Mouse (Mus musculus) ES-Bruce4 (cell line): ENCODE measurements around the gene Shc2. TPM values are rescaled to one million over a fixed set of nuclear protein-coding genes. Genes with fewer than 3 reads are reported as not detected.
A peak's percentile ranks its signal among the peaks of the same experiment; 100 is the strongest.

Experiments used
- H3K27ac ChIP-seq: 2 replicates; pipeline ENCODE4 v1.5.1; 2012; ENCODE audit warnings: low read length, inconsistent platforms; ENCODE audit not compliant: insufficient read depth
- H3K27me3 ChIP-seq: 2 replicates; pipeline ENCODE4 v1.6.1; 2012; ENCODE audit warnings: mild to moderate bottlenecking, low read length, inconsistent platforms; ENCODE audit not compliant: control insufficient read depth, poor library complexity, insufficient read depth, severe bottlenecking
- H3K36me3 ChIP-seq: 2 replicates; pipeline ENCODE4 v1.6.1; 2012; ENCODE audit warnings: inconsistent platforms, mild to moderate bottlenecking, low read length, moderate library complexity; ENCODE audit not compliant: control insufficient read depth, poor library complexity, insufficient read depth, severe bottlenecking
- H3K4me1 ChIP-seq: one replicate; pipeline ENCODE4 v1.8.1; 2011; ENCODE audit warnings: low read length; ENCODE audit not compliant: control insufficient read depth, insufficient read depth
- H3K4me3 ChIP-seq: 2 replicates; pipeline ENCODE4 v1.5.1; 2011; ENCODE audit warnings: low read depth, mild to moderate bottlenecking, low read length
- H3K9ac ChIP-seq: 2 replicates; pipeline ENCODE4 v1.6.1; 2012; ENCODE audit warnings: low read depth, mild to moderate bottlenecking, inconsistent platforms; ENCODE audit not compliant: poor library complexity, severe bottlenecking
- H3K9me3 ChIP-seq: replicated peaks from 2 replicates; pipeline ENCODE4 v1.6.1; 2012; ENCODE audit warnings: mild to moderate bottlenecking, low read length, inconsistent platforms; ENCODE audit not compliant: control insufficient read depth, poor library complexity, insufficient read depth, severe bottlenecking
- CTCF ChIP-seq: IDR thresholded peaks from one replicate; pipeline ENCODE4 v1.8.1; 2011; ENCODE audit warnings: low read depth, low read length
- EP300 ChIP-seq: IDR thresholded peaks from 2 replicates; pipeline ENCODE4 v1.6.1; 2011; ENCODE audit warnings: low read depth, low read length; ENCODE audit not compliant: insufficient read depth
- POLR2A ChIP-seq: IDR thresholded peaks from one replicate; pipeline ENCODE4 v1.8.1; 2011; ENCODE audit warnings: low read length; ENCODE audit not compliant: insufficient read depth
- polyA plus RNA-seq: library from polyadenylated mRNA; stranded (reverse); fragments of >200 nt; gene quantifications from 2 replicates; pipeline ENCODE4 v1.2.4, GENCODE M21; 2011; ENCODE audit warnings: low read depth; ENCODE audit not compliant: missing spikeins, insufficient read depth, insufficient read length

Shc2 gene
- polyA plus RNA-seq, 1 experiment = 4.6 TPM

GRCm38 (mm10) chr10:79597051-79597935 lies 40.4 kb downstream of the Shc2 start:
- Histone ChIP-seq H3K27me3 (no peaks in the 10 kb centered on the region), H3K9me3 (no peaks in the 10 kb centered on the region), H3K9ac (no peak overlapping the region), H3K4me3 (no peak overlapping the region), H3K4me1 (no peaks in the 10 kb centered on the region), H3K36me3 (no peaks in the 10 kb centered on the region), H3K27ac (no peak overlapping the region)
- TF ChIP-seq EP300 (no peak), POLR2A (no peak), CTCF (no peak)

DNA sequence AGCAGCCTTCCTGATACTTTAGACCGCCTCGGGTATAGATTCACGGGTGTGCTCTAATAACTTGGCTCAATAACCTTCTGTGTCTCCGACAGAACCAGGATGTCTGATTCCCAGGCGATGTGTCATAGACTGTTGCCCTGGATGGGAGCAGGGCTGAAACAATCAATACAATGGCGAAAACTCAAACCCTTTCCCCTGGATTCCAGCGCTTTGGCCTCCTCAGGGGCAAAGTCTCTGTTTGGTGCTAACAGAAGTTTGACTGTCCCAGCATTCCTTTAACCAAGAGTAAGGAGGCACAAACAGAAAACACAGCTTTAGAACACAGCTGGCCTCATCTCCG lies 42.2 kb downstream of the Shc2 start:
- Histone ChIP-seq H3K4me1 (no peaks in the 10 kb centered on the region), H3K27me3 (no peaks in the 10 kb centered on the region), H3K9me3 (no peaks in the 10 kb centered on the region), H3K4me3 (no peak overlapping the region), H3K36me3 (no peaks in the 10 kb centered on the region), H3K9ac (no peak overlapping the region), H3K27ac (no peak overlapping the region)
- TF ChIP-seq CTCF = no peak
- TF ChIP-seq EP300 = no peak
- TF ChIP-seq POLR2A = no peak

DNA sequence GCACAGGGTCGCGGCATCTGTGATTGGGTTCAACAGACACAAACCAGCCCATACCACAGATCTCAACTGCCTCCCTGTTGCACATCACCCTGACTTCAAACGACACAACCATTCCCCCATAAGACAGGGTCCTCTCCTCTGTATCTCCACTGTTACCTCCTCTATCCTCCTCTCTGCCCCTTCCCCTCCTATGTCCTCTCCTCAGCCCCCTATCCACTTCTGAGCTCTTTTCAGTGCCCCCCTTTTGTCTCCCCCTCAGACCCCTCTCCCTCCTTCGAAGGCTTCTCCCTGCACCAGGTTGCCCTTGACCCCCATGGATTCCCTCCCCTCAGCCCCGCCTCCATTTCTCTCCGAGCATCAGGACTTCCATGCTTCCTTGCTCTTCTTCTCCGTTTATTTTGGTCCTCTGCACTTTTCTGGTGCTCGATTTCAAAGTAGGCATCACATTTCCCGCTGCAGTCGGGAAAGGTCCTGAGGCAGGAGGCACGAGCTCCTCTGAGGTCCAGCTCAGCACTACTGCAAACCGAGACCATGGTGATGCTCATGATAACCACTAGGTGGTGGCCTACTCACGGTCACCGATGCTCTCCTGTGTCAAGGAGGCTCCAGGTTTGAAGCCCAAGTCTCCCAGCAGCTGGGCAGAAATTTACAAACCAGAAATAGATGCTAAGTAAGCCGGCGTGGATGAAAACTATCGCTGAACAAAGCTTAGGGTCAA lies 42.7 kb downstream of the Shc2 start:
- H3K4me3 ChIP-seq = no peak overlapping the region
- no peaks in the 10 kb centered on the region for H3K36me3 ChIP-seq
- H3K27ac ChIP-seq = no peak overlapping the region
- H3K4me1 ChIP-seq = no peaks in the 10 kb centered on the region
- H3K27me3 ChIP-seq = no peaks in the 10 kb centered on the region
- TF ChIP-seq POLR2A = no peak
- peak; percentile 95 for TF ChIP-seq CTCF
- H3K9ac ChIP-seq = no peak overlapping the region
- H3K9me3 ChIP-seq = no peaks in the 10 kb centered on the region

DNA sequence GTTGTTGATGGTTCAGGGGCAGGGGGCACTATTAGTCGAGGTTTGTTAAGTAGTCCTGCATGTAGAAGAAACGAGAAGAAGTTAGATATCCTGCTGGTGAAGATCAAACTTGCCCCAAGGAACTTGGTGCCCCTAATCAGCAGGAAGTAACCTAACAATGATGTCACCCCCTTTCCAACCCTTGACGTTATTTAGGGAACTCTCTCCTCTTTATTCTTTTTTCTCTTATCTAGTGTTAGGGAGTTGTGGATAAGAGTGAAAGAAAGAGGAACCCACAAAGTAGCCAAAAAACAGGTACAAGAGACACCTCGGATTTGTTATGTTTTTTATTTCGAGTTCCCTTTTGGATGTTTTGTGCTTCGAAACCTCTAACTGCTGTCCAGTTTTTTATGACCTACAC lies 43.6 kb downstream of the Shc2 start:
- no peak overlapping the region for H3K27ac ChIP-seq
- no peaks in the 10 kb centered on the region for H3K4me1 ChIP-seq
- H3K36me3 ChIP-seq = no peaks in the 10 kb centered on the region
- no peak overlapping the region for H3K9ac ChIP-seq
- TF ChIP-seq POLR2A (no peak), EP300 (no peak), CTCF (no peak)
- no peaks in the 10 kb centered on the region for H3K27me3 ChIP-seq
- no peak overlapping the region for H3K4me3 ChIP-seq
- H3K9me3 ChIP-seq = no peaks in the 10 kb centered on the region

- H3K9me3 ChIP-seq = no peaks in the 10 kb centered on the region
- no peak overlapping the region for H3K27ac ChIP-seq
- H3K4me1 ChIP-seq = no peaks in the 10 kb centered on the region
- no peaks in the 10 kb centered on the region for H3K27me3 ChIP-seq
- no peak for TF ChIP-seq CTCF
- H3K36me3 ChIP-seq = no peaks in the 10 kb centered on the region
- H3K4me3 ChIP-seq = no peak overlapping the region
- H3K9ac ChIP-seq = no peak overlapping the region
Observed at GRCm38 (mm10) chr10:79590702-79591101, 47.0 kb downstream of the Shc2 start.

DNA sequence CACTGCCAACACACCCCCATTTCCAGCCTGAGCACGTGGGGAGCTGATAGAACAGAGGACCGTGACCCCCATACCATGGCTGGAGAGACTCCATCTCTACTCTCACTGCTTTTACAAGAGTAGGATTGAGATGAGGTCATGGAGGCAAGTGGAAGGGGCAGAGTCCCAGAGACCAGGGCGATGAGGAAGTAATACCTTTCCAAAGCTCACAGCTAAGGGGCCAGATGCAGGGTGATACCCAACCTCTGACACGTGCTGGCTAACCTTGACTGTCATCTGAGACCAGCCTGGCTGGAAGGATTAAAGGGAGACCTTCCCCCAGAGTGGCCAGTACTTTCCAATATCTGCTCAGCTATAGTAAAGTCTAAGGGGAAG lies 50.0 kb downstream of the Shc2 start:
- no peak overlapping the region for H3K9ac ChIP-seq
- H3K36me3 ChIP-seq = no peaks in the 10 kb centered on the region
- H3K4me3 ChIP-seq = no peak overlapping the region
- no peaks in the 10 kb centered on the region for H3K4me1 ChIP-seq
- H3K27ac ChIP-seq = no peak overlapping the region
- H3K27me3 ChIP-seq = no peaks in the 10 kb centered on the region
- no peaks in the 10 kb centered on the region for H3K9me3 ChIP-seq
- TF ChIP-seq CTCF = no peak
- TF ChIP-seq POLR2A = no peak
- no peak for TF ChIP-seq EP300
